Mouse (Mus musculus) limb, embryonic 12.5 days (tissue): Measurements from ENCODE around the gene Cyp26b1. TPM values are rescaled to one million over a fixed set of nuclear protein-coding genes. Genes with fewer than 3 reads are reported as not detected.

Source experiments
- ATAC-seq: fragments of 200-750 bp; cut with Nextera tagmentation; 2 replicates; pipeline ENCODE4 v1.8.0; 2017; ENCODE audit warnings: low read depth, moderate TSS enrichment; ENCODE audit not compliant: insufficient number of reproducible peaks, insufficient read depth, low FRiP score, low TSS enrichment
- H3K27ac ChIP-seq: fragments of 300-500 bp; sonication (generic); 2 replicates; pipeline ENCODE4 v1.5.1; 2016; ENCODE audit warnings: mild to moderate bottlenecking, moderate library complexity
- H3K27me3 ChIP-seq: fragments of 300-500 bp; sonication (generic); 2 replicates; pipeline ENCODE4 v1.6.1; 2016; ENCODE audit warnings: mild to moderate bottlenecking, moderate library complexity
- H3K36me3 ChIP-seq: fragments of 300-500 bp; sonication (generic); 2 replicates; pipeline ENCODE4 v1.6.1; 2016; ENCODE audit warnings: mild to moderate bottlenecking, moderate library complexity
- H3K4me1 ChIP-seq: fragments of 300-500 bp; sonication (generic); replicated peaks from 2 replicates; pipeline ENCODE4 v1.6.1; 2016
- H3K4me2 ChIP-seq: fragments of 300-500 bp; sonication (generic); 2 replicates; pipeline ENCODE4 v1.6.1; 2016; ENCODE audit warnings: mild to moderate bottlenecking, moderate library complexity
- H3K4me3 ChIP-seq: fragments of 300-500 bp; sonication (generic); replicated peaks from 2 replicates; pipeline ENCODE4 v1.5.1; 2016; ENCODE audit warnings: mild to moderate bottlenecking
- H3K9ac ChIP-seq: fragments of 300-500 bp; sonication (generic); replicated peaks from 2 replicates; pipeline ENCODE4 v1.6.1; 2016; ENCODE audit warnings: mild to moderate bottlenecking, moderate library complexity
- H3K9me3 ChIP-seq: fragments of 300-500 bp; sonication (generic); 2 replicates; pipeline ENCODE4 v1.6.1; 2016; ENCODE audit warnings: mild to moderate bottlenecking, moderate library complexity
- WGBS: fragments of 180-500 bp; shearing (Covaris S2); methylation state at CpG from one replicate; pipeline ENCODE4 v1.1.7; 2016; 5-methylcytosine and 5-hydroxymethylcytosine counted together
- polyA plus RNA-seq: library from polyadenylated mRNA; unstranded; fragments of >200 nt; fragmentation: Nextera tagmentation; extraction: Ambion mirVana; gene quantifications from 2 replicates; pipeline ENCODE4 v1.2.1, GENCODE M21; 2016

Gene Cyp26b1
- 44.8 and 45.4 TPM in 2 replicates for polyA plus RNA-seq

DNA sequence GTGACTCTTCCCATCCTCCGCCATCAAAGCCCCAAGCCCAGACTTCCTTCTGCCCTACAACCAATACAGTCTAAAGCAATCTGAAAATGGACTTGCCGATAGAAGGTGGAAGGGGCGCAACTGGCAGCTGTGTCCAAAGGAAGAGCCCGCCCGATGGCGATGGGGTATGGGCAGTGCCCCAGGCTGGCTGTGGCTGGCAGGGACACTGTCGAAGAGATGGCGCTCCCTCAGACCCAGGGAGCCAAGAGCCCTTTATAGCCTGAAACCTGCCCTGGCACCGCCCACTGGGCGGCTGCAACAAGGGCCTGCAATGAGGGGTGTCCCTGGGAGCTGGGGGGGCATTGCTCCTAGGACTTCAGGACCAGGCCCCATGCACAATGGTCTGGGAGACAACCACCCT, at the start of gene Cyp26b1:
Gene Cyp26b1 (minus strand): TSS at position 216 of the 400 bp plus-strand sequence.
- peaks cover 11% of the 10 kb centered on the region for H3K27me3 ChIP-seq

GRCm38 (mm10) chr6:84641062-84641431, 47.3 kb upstream of the Cyp26b1 start:
- 62% methylated on average over 4 of the region's 4 CpGs for WGBS
- Histone ChIP-seq H3K4me1 (peaks cover 8% of the 10 kb centered on the region), H3K36me3 (no peaks in the 10 kb centered on the region), H3K27me3 (no peaks in the 10 kb centered on the region), H3K9me3 (no peaks in the 10 kb centered on the region), H3K9ac (no peak overlapping the region), H3K4me3 (no peak overlapping the region), H3K27ac (0 out of 2 replicates have a peak overlapping the region, but pooled peaks have one; percentile 25), H3K4me2 (no peak overlapping the region)
- ATAC-seq, result no peak

More for the DNA sequence above, at the start of gene Cyp26b1:
- Histone ChIP-seq H3K4me2 (no peak within 1 kb of the TSS), H3K27ac (no peak within 1 kb of the TSS), H3K36me3 (no peaks in the 10 kb centered on the region), H3K4me1 (peaks cover 26% of the 10 kb centered on the region), H3K9me3 (no peaks in the 10 kb centered on the region), H3K4me3 (no peak within 1 kb of the TSS), H3K9ac (no peak within 1 kb of the TSS)
- 87% methylated on average over 10 of the region's 10 CpGs for WGBS
- no peak for ATAC-seq

DNA sequence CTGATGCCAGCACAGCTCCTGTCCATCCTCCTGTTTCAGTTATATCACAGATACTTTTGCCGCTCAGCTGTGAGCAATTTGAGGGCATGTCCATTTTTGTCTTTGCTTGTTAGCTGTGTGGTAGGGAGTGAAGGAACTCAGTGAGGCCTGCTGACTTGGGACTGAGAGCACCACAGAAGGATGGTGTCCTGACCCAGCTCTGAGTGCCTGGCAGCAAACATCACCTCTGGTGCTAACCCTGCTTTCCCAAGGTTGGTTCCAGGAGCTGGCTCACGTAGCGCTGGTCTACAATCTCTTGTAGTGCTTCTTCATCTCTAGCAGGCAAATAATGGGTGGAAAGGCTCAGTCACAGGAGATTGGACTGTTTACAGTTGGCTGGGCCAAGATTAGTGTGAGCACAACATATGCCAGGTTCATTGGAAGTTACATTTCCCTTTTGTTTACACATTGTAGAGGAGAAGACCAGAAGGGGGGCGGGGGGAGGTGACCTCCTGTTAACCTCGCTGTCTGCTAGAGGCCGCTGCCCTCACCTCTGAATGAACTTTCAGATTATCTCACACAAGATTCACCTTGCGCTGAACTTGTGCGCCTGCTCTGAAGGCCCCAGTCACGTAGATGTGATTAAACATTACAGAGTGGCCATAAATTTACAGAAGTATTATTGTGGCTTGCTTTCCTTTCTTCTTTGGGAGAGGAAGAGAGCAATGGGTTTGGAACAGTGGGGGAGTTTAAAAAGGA, 46.8 kb upstream of the Cyp26b1 start:
- Histone ChIP-seq H3K27ac (0 out of 2 replicates have a peak overlapping the region, but pooled peaks have one; percentile 25), H3K36me3 (no peaks in the 10 kb centered on the region), H3K27me3 (no peaks in the 10 kb centered on the region), H3K4me3 (no peak overlapping the region), H3K4me2 (no peak overlapping the region), H3K4me1 (peaks cover 8% of the 10 kb centered on the region), H3K9ac (no peak overlapping the region), H3K9me3 (no peaks in the 10 kb centered on the region)
- WGBS, result 45% methylated on average over 9 of the region's 9 CpGs
- no peak for ATAC-seq

GRCm38 (mm10) chr6:84638206-84638605, 44.5 kb upstream of the Cyp26b1 start:
- no peak overlapping the region for H3K9ac ChIP-seq
- peaks cover 8% of the 10 kb centered on the region for H3K4me1 ChIP-seq
- H3K36me3 ChIP-seq, result no peaks in the 10 kb centered on the region
- no peak overlapping the region for H3K4me2 ChIP-seq
- H3K27ac ChIP-seq, result no peak overlapping the region
- H3K9me3 ChIP-seq, result no peaks in the 10 kb centered on the region
- H3K27me3 ChIP-seq, result no peaks in the 10 kb centered on the region
- no peak for ATAC-seq
- no peak overlapping the region for H3K4me3 ChIP-seq

DNA sequence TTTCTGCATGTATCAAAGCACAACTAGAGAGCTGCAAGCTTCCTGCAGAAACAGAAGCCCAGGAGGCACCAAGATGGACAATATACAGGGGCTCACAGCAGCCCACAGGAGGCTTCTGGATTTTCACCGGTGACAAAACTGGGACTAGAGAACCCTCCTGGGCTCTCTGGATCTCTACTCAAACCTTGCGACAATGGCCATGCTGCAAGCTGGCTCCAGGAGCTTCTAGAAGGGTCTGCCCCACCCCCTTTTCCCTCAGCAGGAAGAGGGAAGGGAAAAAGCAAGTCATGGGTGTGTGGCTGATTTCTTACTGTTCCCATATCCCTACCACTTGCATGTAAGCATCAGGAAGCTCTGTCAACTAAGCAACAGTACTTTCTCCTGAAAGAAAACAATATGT, 37.9 kb upstream of the Cyp26b1 start:
- Histone ChIP-seq H3K4me2 (no peak overlapping the region), H3K27ac (no peak overlapping the region), H3K9me3 (no peaks in the 10 kb centered on the region), H3K4me1 (peaks cover 2% of the 10 kb centered on the region; the same call in 1 of the 2 replicates), H3K4me3 (no peak overlapping the region), H3K27me3 (no peaks in the 10 kb centered on the region), H3K36me3 (no peaks in the 10 kb centered on the region), H3K9ac (no peak overlapping the region)
- no peak for ATAC-seq
- WGBS, result 86% methylated on average over 2 of the region's 2 CpGs

- peaks cover 2% of the 10 kb centered on the region; the same call in 1 of the 2 replicates for H3K4me1 ChIP-seq
- no peak overlapping the region for H3K4me2 ChIP-seq
- no peak overlapping the region for H3K27ac ChIP-seq
- no peaks in the 10 kb centered on the region for H3K27me3 ChIP-seq
- whole genome bisulfite sequencing, result 10% methylated on average over 1 of the region's 1 CpGs
- H3K36me3 ChIP-seq, result no peaks in the 10 kb centered on the region
- no peak overlapping the region for H3K4me3 ChIP-seq
- H3K9ac ChIP-seq, result no peak overlapping the region
- ATAC-seq, result no peak
- H3K9me3 ChIP-seq, result no peaks in the 10 kb centered on the region
These were observed 36.6 kb upstream of the Cyp26b1 start for GRCm38 (mm10) chr6:84630276-84630675.

- no peak for ATAC-seq
These were observed 35.1 kb upstream of the Cyp26b1 start for GRCm38 (mm10) chr6:84628831-84629230.

GRCm38 (mm10) chr6:84626398-84626797, 32.7 kb upstream of the Cyp26b1 start:
- ATAC-seq, result no peak
- H3K4me2 ChIP-seq, result no peak overlapping the region

More at GRCm38 (mm10) chr6:84628831-84629230, 35.1 kb upstream of the Cyp26b1 start:
- Histone ChIP-seq H3K4me2 (no peak overlapping the region), H3K4me3 (no peak overlapping the region), H3K9me3 (no peaks in the 10 kb centered on the region), H3K27ac (no peak overlapping the region), H3K27me3 (no peaks in the 10 kb centered on the region), H3K9ac (no peak overlapping the region), H3K4me1 (peaks cover 2% of the 10 kb centered on the region; the same call in 1 of the 2 replicates), H3K36me3 (no peaks in the 10 kb centered on the region)
- 91% methylated on average over 5 of the region's 5 CpGs for WGBS

DNA sequence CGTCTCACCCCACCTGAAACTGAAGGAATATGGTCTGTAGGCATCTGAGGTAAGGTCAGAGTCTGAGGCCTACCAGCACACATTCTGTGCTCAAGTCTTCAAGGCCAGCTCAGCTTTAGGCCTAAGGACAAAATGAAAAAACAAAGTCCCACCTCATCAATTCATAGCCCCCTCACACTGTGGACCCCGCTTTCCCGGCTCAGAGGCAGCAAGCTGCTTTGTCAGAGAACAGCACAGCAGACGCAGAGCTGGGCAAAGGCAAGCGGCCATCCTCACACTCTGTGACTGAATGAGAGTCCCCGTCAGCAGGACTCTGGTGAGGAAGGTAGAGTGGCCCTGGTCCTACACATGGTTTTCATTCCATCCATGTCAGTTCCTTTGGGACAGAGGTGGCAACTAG, 25.5 kb upstream of the Cyp26b1 start:
- no peak for ATAC-seq
- H3K27me3 ChIP-seq, result no peaks in the 10 kb centered on the region
- no peak overlapping the region for H3K4me2 ChIP-seq
- H3K9me3 ChIP-seq, result no peaks in the 10 kb centered on the region
- H3K36me3 ChIP-seq, result peaks cover 16% of the 10 kb centered on the region
- no peaks in the 10 kb centered on the region for H3K4me1 ChIP-seq
- H3K4me3 ChIP-seq, result no peak overlapping the region
- 83% methylated on average over 6 of the region's 6 CpGs for WGBS
- no peak overlapping the region for H3K9ac ChIP-seq
- no peak overlapping the region for H3K27ac ChIP-seq

More at GRCm38 (mm10) chr6:84626398-84626797, 32.7 kb upstream of the Cyp26b1 start:
- Histone ChIP-seq H3K4me3 (no peak overlapping the region), H3K4me1 (peaks cover 2% of the 10 kb centered on the region; the same call in 1 of the 2 replicates), H3K27ac (no peak overlapping the region), H3K36me3 (0 out of 2 replicates have a peak, but pooled peaks cover under 1% of the 10 kb centered on the region), H3K27me3 (no peaks in the 10 kb centered on the region), H3K9me3 (no peaks in the 10 kb centered on the region), H3K9ac (no peak overlapping the region)
- 83% methylated on average over 2 of the region's 2 CpGs for WGBS

- Histone ChIP-seq H3K27ac (no peak overlapping the region), H3K9me3 (no peaks in the 10 kb centered on the region), H3K36me3 (peaks cover 16% of the 10 kb centered on the region), H3K9ac (no peak overlapping the region), H3K4me2 (no peak overlapping the region), H3K4me1 (no peaks in the 10 kb centered on the region), H3K27me3 (no peaks in the 10 kb centered on the region), H3K4me3 (no peak overlapping the region)
- 100% methylated on average over 1 of the region's 1 CpGs for WGBS
- no peak for ATAC-seq
These were observed 23.3 kb upstream of the Cyp26b1 start for GRCm38 (mm10) chr6:84617051-84617450.

DNA sequence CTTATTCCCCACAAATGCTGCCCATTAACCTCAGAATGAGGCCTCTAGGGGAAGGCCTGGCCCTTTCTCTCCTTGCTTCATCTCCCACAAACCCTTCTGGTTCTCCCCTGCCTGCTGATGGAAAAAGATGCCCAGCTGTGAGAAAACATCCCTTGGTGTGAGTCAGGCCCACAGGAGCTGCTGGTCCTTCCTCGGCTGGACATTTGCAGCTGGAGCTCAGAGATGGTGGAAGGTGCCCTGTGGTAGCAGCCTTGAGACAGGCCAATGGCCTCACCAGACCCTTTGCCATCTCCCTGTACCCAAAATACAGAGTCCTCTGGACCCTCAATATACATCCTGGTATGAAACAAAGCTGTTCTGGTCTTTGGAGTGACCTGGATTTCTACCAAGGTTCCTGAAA, 22.9 kb upstream of the Cyp26b1 start:
- 72% methylated on average over 1 of the region's 1 CpGs for WGBS
- Histone ChIP-seq H3K9ac (no peak overlapping the region), H3K27ac (no peak overlapping the region), H3K4me3 (no peak overlapping the region), H3K4me2 (no peak overlapping the region), H3K36me3 (peaks cover 16% of the 10 kb centered on the region), H3K27me3 (no peaks in the 10 kb centered on the region), H3K9me3 (no peaks in the 10 kb centered on the region), H3K4me1 (no peaks in the 10 kb centered on the region)
- ATAC-seq, result no peak

DNA sequence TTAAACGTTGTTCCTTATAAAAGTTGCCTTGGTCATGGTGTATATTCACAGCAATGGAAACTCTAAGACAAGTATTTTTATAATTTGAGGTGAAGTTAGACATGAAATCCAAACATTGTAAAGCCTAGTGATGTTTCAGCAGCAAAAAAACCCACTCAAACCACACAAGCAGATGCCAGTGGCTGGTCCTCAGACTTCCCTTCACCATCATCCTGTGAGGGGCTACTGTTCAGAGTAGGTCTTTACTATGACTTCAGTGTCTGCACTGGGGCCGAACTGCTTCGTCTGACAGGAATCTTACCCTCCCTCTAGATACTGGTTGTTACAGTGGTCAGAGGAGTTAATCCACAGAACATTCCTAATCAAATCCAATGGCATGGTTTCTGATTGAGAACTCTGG, 19.9 kb upstream of the Cyp26b1 start:
- ATAC-seq, result no peak
- 86% methylated on average over 3 of the region's 3 CpGs for WGBS
- H3K36me3 ChIP-seq, result no peaks in the 10 kb centered on the region; the same call in 1 of the 2 replicates
- no peaks in the 10 kb centered on the region for H3K27me3 ChIP-seq
- H3K9ac ChIP-seq, result no peak overlapping the region
- no peak overlapping the region for H3K4me2 ChIP-seq
- H3K9me3 ChIP-seq, result no peaks in the 10 kb centered on the region
- H3K4me3 ChIP-seq, result no peak overlapping the region
- H3K4me1 ChIP-seq, result no peaks in the 10 kb centered on the region
- H3K27ac ChIP-seq, result no peak overlapping the region
